Mouse (Mus musculus) heart, postnatal 4 days (tissue): ENCODE measurements at regions not wholly inside any gene's neighbourhood (a gene's known extent, or its start where the extent isn't known, plus 50 kb on each side); places are given as distances from the start of the nearest gene placed in this dataset.

Experiments
- DNase-seq: peaks from one replicate; pipeline ENCODE4 v3.0.0; 2021

GRCm38 (mm10) chr16:30160399-30160798, 96.2 kb downstream of the Hes1 start:
- no peak for DNase-seq

DNA sequence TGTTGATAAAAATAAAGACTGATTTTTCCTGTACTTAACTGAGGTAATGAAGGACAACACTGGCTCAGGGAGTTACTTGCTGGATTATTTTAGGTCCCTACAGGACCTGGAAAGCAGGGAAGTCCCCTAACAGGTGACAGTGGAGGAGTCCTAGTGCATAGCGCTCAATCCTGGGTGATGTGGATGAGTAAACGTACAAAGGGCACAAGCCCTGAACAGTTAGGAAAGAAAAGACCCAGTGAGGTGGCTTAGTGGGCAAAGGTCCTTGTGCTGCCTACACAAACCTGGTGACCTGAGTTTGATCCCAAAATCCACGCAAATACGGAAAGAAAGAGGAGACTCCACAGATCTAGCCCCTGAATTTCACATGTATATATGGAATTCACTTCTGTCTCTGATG, 99.1 kb downstream of the Hes1 start:
- no peak for DNase-seq

GRCm38 (mm10) chr16:30165667-30166180, 101.5 kb downstream of the Hes1 start:
- DNase-seq: no peak

- peak; percentile 78 for DNase-seq
Measured at GRCm38 (mm10) chr16:30171381-30172079, 95.8 kb downstream of the Cpn2 start.

GRCm38 (mm10) chr16:30172136-30172731, 95.1 kb downstream of the Cpn2 start:
- DNase-seq: no peak

- peak; percentile 70 for DNase-seq
Measured at GRCm38 (mm10) chr16:30172798-30173202, 94.5 kb downstream of the Cpn2 start.

- no peak for DNase-seq
Measured at GRCm38 (mm10) chr16:30173953-30174874, 93.1 kb downstream of the Cpn2 start.

DNA sequence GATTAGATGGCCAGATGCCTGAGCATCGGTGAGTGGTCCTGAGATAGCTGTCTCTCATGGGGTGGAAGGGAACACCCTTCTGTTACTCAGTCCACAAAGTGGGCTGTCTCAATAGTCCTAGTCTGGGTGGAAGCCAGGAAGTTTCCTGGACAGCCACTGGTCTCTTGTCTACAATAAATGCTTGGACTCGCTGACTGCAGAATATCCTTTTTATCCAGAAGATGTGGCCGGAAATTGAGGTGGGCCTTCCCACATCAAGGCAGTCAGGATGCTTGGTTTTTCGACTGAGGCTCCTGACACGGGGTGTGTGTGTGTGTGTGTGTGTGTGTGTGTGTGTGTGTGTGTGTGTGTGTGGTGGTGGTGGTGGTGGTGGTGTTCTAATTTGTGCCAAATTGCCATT, 91.0 kb downstream of the Cpn2 start:
- no peak for DNase-seq

- DNase-seq: no peak
Measured at GRCm38 (mm10) chr16:30177769-30178168, 89.5 kb downstream of the Cpn2 start.

DNA sequence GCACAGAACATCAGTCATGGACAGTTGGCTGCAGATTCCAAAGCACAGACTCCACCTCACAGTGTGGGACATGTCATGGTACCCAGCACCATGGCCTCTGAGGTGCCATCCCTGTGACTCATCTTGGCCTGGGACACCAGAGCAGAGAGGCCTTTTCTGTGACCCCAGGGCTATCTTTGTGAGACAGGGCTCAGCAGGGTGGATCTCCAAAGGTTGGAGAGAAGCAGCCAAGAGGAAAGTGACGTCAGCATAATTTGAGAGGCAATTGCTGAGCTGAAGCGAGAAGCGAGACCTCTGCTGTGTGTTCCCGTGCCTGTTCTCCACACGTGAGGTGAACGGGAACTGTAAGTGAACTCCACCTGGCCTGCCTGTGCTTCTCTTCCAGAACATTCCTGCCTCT, 88.7 kb downstream of the Cpn2 start:
- DNase-seq: no peak

DNA sequence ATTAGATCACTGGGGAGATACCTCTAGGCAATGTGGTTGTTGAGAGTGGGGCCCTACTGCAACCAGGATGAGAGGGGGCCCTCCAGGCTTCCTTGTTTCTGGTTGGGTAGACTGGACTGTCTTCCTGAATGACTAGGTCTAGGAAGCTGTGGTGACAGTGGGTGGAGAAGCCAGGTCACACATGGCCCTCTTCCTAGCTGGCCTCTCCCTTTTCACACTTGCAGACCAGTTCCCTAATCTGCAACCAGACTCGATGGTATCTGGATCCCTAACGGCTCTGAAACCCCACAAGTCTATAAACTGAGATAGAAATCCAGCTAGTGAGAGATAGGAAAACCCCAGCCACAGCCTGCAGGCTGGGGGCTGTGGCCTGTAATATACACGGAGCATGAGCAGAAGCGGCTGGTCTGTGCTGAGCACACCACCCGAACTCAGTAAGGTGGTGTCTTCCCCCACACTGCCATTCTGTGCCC, 87.8 kb downstream of the Cpn2 start:
- DNase-seq: no peak

- DNase-seq: no peak
Measured at GRCm38 (mm10) chr16:30181116-30181515, 86.2 kb downstream of the Cpn2 start.

DNA sequence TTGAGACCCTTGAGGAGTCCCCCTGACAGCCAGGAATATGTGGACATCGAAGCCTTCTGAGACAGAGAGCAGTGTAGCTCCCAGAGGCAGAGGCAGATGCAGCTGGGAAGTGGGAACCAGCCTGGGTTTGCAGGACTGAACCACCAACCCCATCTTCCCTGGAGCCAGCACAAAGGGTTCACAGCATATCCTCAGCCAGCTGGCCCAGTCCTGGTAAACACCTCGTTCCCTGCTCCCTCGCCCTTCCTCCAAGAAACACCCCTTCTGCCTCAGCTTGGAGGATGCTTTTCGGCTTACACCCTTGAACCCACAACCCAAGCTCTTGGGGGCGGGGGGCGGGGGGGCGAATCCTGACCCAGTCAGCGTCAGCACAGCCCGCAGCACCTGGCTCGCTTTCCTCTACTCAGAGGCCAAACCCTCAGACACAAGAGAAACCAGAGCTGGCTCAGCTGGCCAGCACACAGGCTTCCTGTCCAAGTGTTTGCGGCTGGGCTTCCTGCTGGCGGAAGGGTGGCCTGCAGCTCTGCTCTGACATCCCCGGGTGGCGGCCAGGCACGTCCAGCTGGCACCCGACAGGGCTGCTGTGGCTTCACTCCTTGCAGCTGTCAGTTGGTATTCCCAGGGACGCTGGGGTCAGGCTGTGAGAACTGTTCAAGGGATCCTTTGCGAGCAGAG, 82.6 kb downstream of the Cpn2 start:
- DNase-seq: peak; percentile 90

DNA sequence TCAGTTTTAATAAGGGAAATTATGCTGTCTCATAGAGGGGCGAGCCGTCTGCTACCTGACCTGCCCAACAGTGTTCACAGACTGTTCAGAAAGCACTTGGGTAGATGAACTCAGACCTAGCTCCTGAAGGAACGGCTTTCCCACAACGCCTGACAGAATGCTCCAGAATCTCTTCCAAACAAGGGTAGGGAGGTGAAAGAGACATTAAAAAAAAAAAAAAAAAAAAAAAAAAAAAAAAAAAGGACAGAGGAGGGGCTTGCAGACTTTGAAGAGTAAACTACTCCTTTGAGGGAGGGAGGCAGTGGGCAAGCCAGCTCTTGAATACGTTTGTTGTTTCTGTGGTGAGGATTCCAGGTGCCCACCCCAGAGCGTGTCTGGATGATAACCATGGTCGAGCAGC, 81.6 kb downstream of the Cpn2 start:
- no peak for DNase-seq

GRCm38 (mm10) chr16:30186201-30186700, 81.0 kb downstream of the Cpn2 start:
- peak; percentile 67 for DNase-seq

DNA sequence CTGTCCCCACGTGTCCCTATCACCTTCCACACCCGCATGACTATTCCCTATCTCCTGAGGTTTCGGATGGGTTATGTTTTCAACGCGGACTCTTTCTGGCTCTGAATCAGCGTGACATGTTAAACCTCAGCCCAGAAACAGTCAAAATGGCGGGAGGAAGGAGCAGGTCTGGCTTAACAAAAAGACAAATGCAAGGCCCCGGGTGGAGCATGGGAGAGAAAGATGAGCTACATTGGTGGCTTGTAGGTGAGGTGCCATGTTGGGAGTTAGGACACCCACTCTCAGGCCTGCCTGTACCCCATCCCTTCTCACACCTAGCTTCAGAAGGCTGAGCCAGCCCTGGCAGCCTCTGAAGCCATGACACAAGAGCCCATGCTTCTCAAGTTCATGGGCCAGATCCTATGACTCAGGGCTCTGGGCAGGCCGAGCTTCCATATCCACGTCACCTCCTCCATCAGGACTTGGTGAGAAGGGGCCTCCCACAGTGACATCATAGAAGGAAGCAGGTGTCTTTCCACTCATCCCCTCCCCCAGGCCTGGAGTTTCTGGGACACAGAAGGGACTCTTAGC, 80.5 kb downstream of the Cpn2 start:
- DNase-seq: peak; percentile 66

DNA sequence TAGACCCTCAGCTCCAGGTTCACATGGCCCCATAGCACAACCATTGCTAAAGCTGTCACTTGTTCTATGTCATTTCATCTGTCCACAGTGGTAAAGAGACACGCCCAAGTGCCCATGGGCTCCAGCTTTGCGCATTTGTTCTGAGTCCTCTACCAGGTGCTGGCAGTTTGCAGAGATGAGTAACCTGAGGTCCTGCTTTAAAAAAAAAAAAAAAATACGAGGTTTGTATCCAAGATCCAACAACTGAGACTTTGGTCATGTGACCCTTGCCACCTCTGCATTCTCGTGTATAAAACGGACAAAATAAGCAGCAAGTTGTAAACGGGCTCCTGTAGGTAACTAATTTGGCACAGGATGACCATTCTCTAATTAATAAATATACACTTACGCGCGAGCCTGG, 79.9 kb downstream of the Cpn2 start:
- DNase-seq: no peak

- peak; percentile 98 for DNase-seq
Measured at GRCm38 (mm10) chr16:30187907-30188414, 79.3 kb downstream of the Cpn2 start.

- peak; percentile 76 for DNase-seq
Measured at GRCm38 (mm10) chr16:30188769-30189430, 78.4 kb downstream of the Cpn2 start.

- no peak for DNase-seq
Measured at GRCm38 (mm10) chr16:30190351-30190750, 76.9 kb downstream of the Cpn2 start.

GRCm38 (mm10) chr16:30190935-30191514, 76.3 kb downstream of the Cpn2 start:
- DNase-seq: no peak
